Comparison of ENCODE assay signal across 8 mouse cellular contexts in the genomic region with DNA sequence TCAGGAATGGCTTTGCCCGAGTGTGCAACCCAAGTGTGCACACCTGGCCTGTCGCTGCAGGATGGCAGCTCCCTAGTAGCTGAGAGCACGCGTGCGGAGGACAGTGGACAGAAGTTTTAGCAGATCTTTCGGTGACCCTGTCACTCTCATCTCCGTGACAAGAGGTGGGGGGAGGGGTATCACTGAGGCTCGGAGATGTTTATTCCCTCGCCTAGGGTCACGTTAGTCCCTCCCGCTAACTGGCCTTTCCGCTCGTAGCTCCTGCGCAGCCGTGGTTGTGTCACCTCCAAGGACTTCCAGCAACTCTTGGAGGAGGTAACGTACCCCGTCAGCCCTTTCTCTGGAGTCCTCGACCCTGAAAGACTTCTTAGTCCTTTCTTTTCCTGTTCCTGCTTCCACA. TPM values are rescaled to one million over a fixed set of nuclear protein-coding genes. Genes with fewer than 3 reads are reported as not detected.
A peak's percentile ranks its signal among the peaks of the same experiment; 100 is the strongest.
DNase-seq lines count a peak whose midpoint lies in the region; ATAC-seq and TF ChIP-seq lines count a peak whose summit lies in the region.

No protein-coding gene starts in this region.

- no peaks in the 10 kb centered on the region for H3K9me3 ChIP-seq in CH12.LX (replicated peaks; ENCODE audit: low read length)

- DNase-seq in cerebellum, adult 2 months, result peak in 1 of 2 experiments; percentile 60
- DNase-seq in cerebellum, adult 11-12 months, result no peak
- no peak for DNase-seq in CH12.LX (ENCODE audit: extremely low read depth)
- peak; percentile 57 for DNase-seq in kidney, postnatal 10 days
- no peak for DNase-seq in layer of hippocampus, adult 11-12 months (ENCODE audit: low spot score)
- no peak for DNase-seq in yolk sac, embryonic 10.5 days (ENCODE audit: low spot score)

- in situ Hi-C loops in CH12.LX (cut with MboI; ENCODE audit: low pct_ligation_motif_present, low pct_unique_long_range_greater_than_20kb, low sequenced_read_pairs), result no loop called here

- peak overlapping the region; percentile 78 for H3K4me3 ChIP-seq in cerebellum, adult 2 months (replicated peaks; ENCODE audit: insufficient read depth, low read depth, low read length)
- peak overlapping the region; percentile 88 to 99 (median 94) for H3K4me3 ChIP-seq in CH12.LX (replicated peaks in 1 of 3; ENCODE audit: low read depth in 2 of 3, low read length in 2 of 3, poor library complexity in 1 of 3)

- H3K9ac ChIP-seq in CH12.LX (ENCODE audit: insufficient read depth, low read depth), result peak overlapping the region; percentile 54

- no peak for TF ChIP-seq RAD21 in CH12.LX (IDR thresholded peaks at IDR 0.05; ENCODE audit: low read depth, low read length)

- peak overlapping the region; percentile 81 for H3K4me2 ChIP-seq in CH12.LX (ENCODE audit: insufficient read depth, low read depth, poor library complexity, severe bottlenecking)

- no peaks in the 10 kb centered on the region for H3K27me3 ChIP-seq in cerebellum, adult 2 months (ENCODE audit: control insufficient read depth, insufficient read depth, low read length)
- H3K27me3 ChIP-seq in CH12.LX (replicated peaks), result no peaks in the 10 kb centered on the region

- peaks cover 19 to 28% of the 10 kb centered on the region in 2 experiments for H3K36me3 ChIP-seq in CH12.LX (replicated peaks in 1 of 2; ENCODE audit: control insufficient read depth in 1 of 2, insufficient read depth in 1 of 2, low read length in 1 of 2)

- no peak for TF ChIP-seq POLR2A in cerebellum, adult 2 months (IDR thresholded peaks at IDR 0.05; ENCODE audit: borderline replicate concordance, insufficient read depth, low read length)
- no peak for TF ChIP-seq POLR2A in CH12.LX (IDR thresholded peaks at IDR 0.05; ENCODE audit: low read depth, low read length)

- TF ChIP-seq CTCF in cerebellum, adult 2 months (IDR thresholded peaks at IDR 0.05; ENCODE audit: borderline replicate concordance, insufficient read depth, low read depth, low read length), result no peak
- TF ChIP-seq CTCF in CH12.LX (conservative IDR thresholded peaks at IDR 0.05 in 1 of 2, IDR thresholded peaks at IDR 0.05 in 1 of 2; ENCODE audit: low read depth in 2 of 2, low read length in 2 of 2), result no peak

- ATAC-seq in erythroblast, adult 5-6 weeks (replicated peaks; ENCODE audit: low FRiP score, poor library complexity, severe bottlenecking), result peak; percentile 14
- peak; percentile 7 for ATAC-seq in megakaryocyte-erythroid progenitor cell, adult 5-6 weeks (replicated peaks; ENCODE audit: low FRiP score, low TSS enrichment, poor library complexity, severe bottlenecking)

- peaks cover 7% of the 10 kb centered on the region; the same call in 1 of the 2 replicates for H3K4me1 ChIP-seq in cerebellum, adult 2 months (ENCODE audit: control insufficient read depth, insufficient read depth, low read length)
- peaks cover 10 to 31% of the 10 kb centered on the region in 2 experiments for H3K4me1 ChIP-seq in CH12.LX (ENCODE audit: control insufficient read depth in 1 of 2, insufficient read depth in 2 of 2)

- 1% methylated on average over 18 of the region's 18 CpGs for WGBS in cerebellum, adult 2 months

- peak overlapping the region; percentile 8 for H3K27ac ChIP-seq in cerebellum, adult 2 months (ENCODE audit: insufficient read depth, low read length)
- peak overlapping the region; percentile 89 for H3K27ac ChIP-seq in CH12.LX (ENCODE audit: insufficient read depth, low read depth)

- dilution Hi-C loops in CH12.LX (cut with MboI; ENCODE audit: extremely low pct_ligation_motif_present, extremely low pct_unique_long_range_greater_than_20kb, low sequenced_read_pairs), result no loop called here

- TF ChIP-seq EP300 in CH12.LX (IDR thresholded peaks at IDR 0.05; ENCODE audit: low read length), result no peak

- peaks cover 10% of the 10 kb centered on the region for H3K79me2 ChIP-seq in CH12.LX (replicated peaks; ENCODE audit: control insufficient read depth, extremely low read depth, insufficient read depth, poor library complexity, severe bottlenecking)

TF ChIP-seq in CH12.LX, 34 proteins besides CTCF, POLR2A, EP300 and RAD21:
- peak; percentile 31; the same call in 1 of the 2 replicates for TF ChIP-seq BHLHE40 (IDR thresholded peaks at IDR 0.05; ENCODE audit: low read depth, low read length)
- TF ChIP-seq MEF2A (IDR thresholded peaks at IDR 0.05; ENCODE audit: borderline replicate concordance, low read depth, low read length), result peak; percentile 5; the same call in 1 of the 2 replicates
- TF ChIP-seq MYC (IDR thresholded peaks at IDR 0.05; ENCODE audit: low read depth, low read length), result no peak
- TF ChIP-seq ZKSCAN1 (IDR thresholded peaks at IDR 0.05; ENCODE audit: borderline replicate concordance, low read depth, low read length), result no peak
- TF ChIP-seq NRF1 (IDR thresholded peaks at IDR 0.05; ENCODE audit: low read depth, low read length), result peak; percentile 69
- peak; percentile 21 for TF ChIP-seq SIN3A (IDR thresholded peaks at IDR 0.05; ENCODE audit: low read length)
- no peak for TF ChIP-seq ZNF384 (IDR thresholded peaks at IDR 0.05; ENCODE audit: low read depth, low read length)
- TF ChIP-seq TCF12 (IDR thresholded peaks at IDR 0.05; ENCODE audit: low read depth, low read length), result 0 out of 2 replicates have a peak, but pooled peaks have one; percentile 25

RNA-seq across cellular contexts. Expression of a gene that starts 0.4 kb away (rescaled TPM):
- polyA plus RNA-seq in cerebellum, adult 2 months (2012; rRNA removed), result 47.2 and 52.7 TPM in 2 replicates
- 24.9 and 25.5 TPM in 2 replicates for total RNA-seq in CH12.LX (2012; rRNA removed)
- 19.3 and 20.0 TPM in 2 replicates for total RNA-seq in CH12.LX (2014; rRNA removed)
- polyA plus RNA-seq in CH12.LX (2012; ENCODE audit: insufficient read length, low read depth), result 19.6 and 24.0 TPM in 2 replicates
- total RNA-seq in erythroblast, adult 5-6 weeks (2015; ENCODE audit: low replicate concordance), result 4.8 and 6.9 TPM in 2 replicates
- 13.9 and 19.9 TPM in 2 replicates for total RNA-seq in erythroblast, adult 5-6 weeks (2017; ENCODE audit: low replicate concordance)
- total RNA-seq in megakaryocyte-erythroid progenitor cell, adult 5-6 weeks (2014; fragmentation: Nextera tagmentation), result 16.1 and 16.8 TPM in 2 replicates
- total RNA-seq in megakaryocyte-erythroid progenitor cell, adult 5-6 weeks (2017), result 8.0 and 11.9 TPM in 2 replicates

RNA-seq across cellular contexts. Expression of a gene that starts 3.4 kb away (rescaled TPM):
- polyA plus RNA-seq in cerebellum, adult 2 months (2012; rRNA removed), result 81.6 and 91.0 TPM in 2 replicates
- total RNA-seq in CH12.LX (2012; rRNA removed) (63.2 and 78.0 TPM in 2 replicates), CH12.LX (2014; rRNA removed) (33.5 and 37.2 TPM in 2 replicates)
- 130 and 166 TPM in 2 replicates for polyA plus RNA-seq in CH12.LX (2012; ENCODE audit: insufficient read length, low read depth)
- total RNA-seq in erythroblast, adult 5-6 weeks (2015; ENCODE audit: low replicate concordance), result 18.4 and 22.9 TPM in 2 replicates
- total RNA-seq in erythroblast, adult 5-6 weeks (2017; ENCODE audit: low replicate concordance), result 12.2 and 65.1 TPM in 2 replicates
- total RNA-seq in megakaryocyte-erythroid progenitor cell, adult 5-6 weeks (2014; fragmentation: Nextera tagmentation), result 88.4 and 129 TPM in 2 replicates
- total RNA-seq in megakaryocyte-erythroid progenitor cell, adult 5-6 weeks (2017), result 120 and 128 TPM in 2 replicates

RNA-seq across cellular contexts. Expression of a gene that starts 16.9 kb away (rescaled TPM):
- 34.7 and 37.1 TPM in 2 replicates for polyA plus RNA-seq in cerebellum, adult 2 months (2012; rRNA removed)
- total RNA-seq in CH12.LX (2012; rRNA removed) (0.63 and 0.98 TPM in 2 replicates), CH12.LX (2014; rRNA removed) (0.41 and 0.44 TPM in 2 replicates)
- 1.1 and 1.4 TPM in 2 replicates for polyA plus RNA-seq in CH12.LX (2012; ENCODE audit: insufficient read length, low read depth)
- 13.8 and 15.5 TPM in 2 replicates for total RNA-seq in erythroblast, adult 5-6 weeks (2015; ENCODE audit: low replicate concordance)
- 19.1 and 23.4 TPM in 2 replicates for total RNA-seq in erythroblast, adult 5-6 weeks (2017; ENCODE audit: low replicate concordance)
- total RNA-seq in megakaryocyte-erythroid progenitor cell, adult 5-6 weeks (2014; fragmentation: Nextera tagmentation), result 5.2 and 9.3 TPM in 2 replicates
- 0.95 and 3.5 TPM in 2 replicates for total RNA-seq in megakaryocyte-erythroid progenitor cell, adult 5-6 weeks (2017)
